Mouse (Mus musculus) embryonic facial prominence, embryonic 13.5 days (tissue): ENCODE measurements around the gene Slc43a2. TPM values are rescaled to one million over a fixed set of nuclear protein-coding genes. Genes with fewer than 3 reads are reported as not detected.
"Not testable (repeated sequence)": the region's sequence is repeated elsewhere in the genome, so short reads cannot be mapped to it uniquely, and the experiment has no call there.

Source experiments
- ATAC-seq: fragments of 200-750 bp; cut with Nextera tagmentation; 2 replicates; pipeline ENCODE4 v1.8.0; 2017; ENCODE audit warnings: low read depth; ENCODE audit not compliant: insufficient number of reproducible peaks, insufficient read depth, low FRiP score, low TSS enrichment
- H3K27ac ChIP-seq: fragments of 300-500 bp; sonication (generic); 2 replicates; pipeline ENCODE4 v1.5.1; 2015; ENCODE audit warnings: moderate library complexity, mild to moderate bottlenecking, inconsistent platforms
- H3K27me3 ChIP-seq: fragments of 300-500 bp; sonication (generic); 2 replicates; pipeline ENCODE4 v1.6.1; 2015; ENCODE audit warnings: mild to moderate bottlenecking, inconsistent platforms
- H3K36me3 ChIP-seq: fragments of 300-500 bp; sonication (generic); 2 replicates; pipeline ENCODE4 v1.6.1; 2015; ENCODE audit warnings: mild to moderate bottlenecking, inconsistent platforms
- H3K4me1 ChIP-seq: fragments of 300-500 bp; sonication (generic); 2 replicates; pipeline ENCODE4 v1.6.1; 2015; ENCODE audit warnings: inconsistent platforms
- H3K4me2 ChIP-seq: fragments of 300-500 bp; sonication (generic); 2 replicates; pipeline ENCODE4 v1.6.1; 2015; ENCODE audit warnings: moderate library complexity, mild to moderate bottlenecking, inconsistent platforms
- H3K4me3 ChIP-seq: fragments of 300-500 bp; sonication (generic); 2 replicates; pipeline ENCODE4 v1.5.1; 2015; ENCODE audit warnings: mild to moderate bottlenecking, inconsistent platforms
- H3K9ac ChIP-seq: fragments of 300-500 bp; sonication (generic); 2 replicates; pipeline ENCODE4 v1.6.1; 2015; ENCODE audit warnings: mild to moderate bottlenecking, inconsistent platforms
- H3K9me3 ChIP-seq: fragments of 300-500 bp; sonication (generic); 2 replicates; pipeline ENCODE4 v1.6.1; 2016; ENCODE audit warnings: inconsistent platforms
- WGBS: fragments of 180-500 bp; shearing (Covaris S2); methylation state at CpG from one replicate; pipeline ENCODE4 v1.1.7; 2015; ENCODE audit warnings: mixed read lengths; 5-methylcytosine and 5-hydroxymethylcytosine counted together
- polyA plus RNA-seq: library from polyadenylated mRNA; unstranded; fragments of >200 nt; fragmentation: Nextera tagmentation; extraction: Ambion mirVana; gene quantifications from 2 replicates; pipeline ENCODE4 v1.2.1, GENCODE M21; 2015

Gene Slc43a2
- polyA plus RNA-seq, 1 experiment from 2014 or later, result 3.6 TPM

DNA sequence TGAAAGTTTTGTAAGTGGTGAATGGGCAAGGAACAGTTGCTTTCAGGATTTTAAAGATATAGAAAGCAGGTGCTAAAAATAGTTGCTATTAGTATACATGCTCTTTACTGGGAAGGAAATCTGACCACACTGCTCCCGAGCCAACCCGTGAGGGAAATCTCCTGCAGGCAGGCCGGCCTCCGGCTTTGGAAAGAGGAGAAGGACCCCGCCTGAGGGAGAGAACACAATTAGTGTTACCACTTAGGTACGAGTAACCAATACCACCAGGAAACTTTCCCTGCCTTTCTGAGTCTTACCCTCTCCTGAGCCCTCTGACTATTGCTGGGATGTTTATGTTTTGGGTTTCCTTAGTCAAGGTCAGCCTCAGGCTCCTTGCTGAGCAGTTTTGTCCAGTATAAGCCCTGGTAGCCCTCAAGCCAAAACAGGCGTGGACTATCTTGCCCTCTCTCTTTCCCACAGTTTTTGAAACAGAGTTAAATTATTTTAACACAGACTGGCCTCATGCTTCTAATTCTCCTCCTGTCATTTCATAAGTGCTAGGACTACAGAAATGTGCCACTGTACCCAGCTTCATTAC is 21.5 kb downstream of the Slc43a2 start:
- Histone ChIP-seq H3K4me1 (peaks cover 35% of the 10 kb centered on the region), H3K4me2 (no peak overlapping the region), H3K9ac (no peak overlapping the region), H3K9me3 (no peaks in the 10 kb centered on the region), H3K27ac (peak overlapping the region; percentile 62; the same call in 1 of the 2 replicates), H3K36me3 (no peaks in the 10 kb centered on the region), H3K4me3 (no peak overlapping the region), H3K27me3 (no peaks in the 10 kb centered on the region)
- 11% methylated on average over 7 of the region's 7 CpGs for WGBS
- ATAC-seq, result no peak

DNA sequence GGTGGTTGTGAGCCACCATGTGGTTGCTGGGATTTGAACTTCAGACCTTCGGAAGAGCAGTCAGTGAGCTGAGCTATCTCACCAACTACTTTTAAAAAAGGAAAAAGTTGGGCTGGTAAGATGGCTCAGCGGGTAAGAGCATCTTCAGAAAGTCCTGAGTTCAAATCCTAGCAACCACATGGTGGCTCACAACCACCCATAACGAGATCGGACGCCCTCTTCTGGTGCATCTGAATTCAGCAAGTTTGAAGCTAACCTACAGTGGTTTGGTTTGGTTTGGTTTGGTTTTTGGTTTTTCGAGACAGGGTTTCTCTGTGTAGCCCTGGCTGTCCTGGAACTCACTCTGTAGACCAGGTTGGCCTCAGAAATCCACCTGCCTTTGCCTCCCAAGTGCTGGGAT is 24.5 kb downstream of the Slc43a2 start:
- not testable (repeated sequence) for H3K27me3 ChIP-seq, H3K27ac ChIP-seq, H3K4me2 ChIP-seq, H3K36me3 ChIP-seq, H3K9ac ChIP-seq, ATAC-seq, H3K4me3 ChIP-seq, H3K9me3 ChIP-seq
- WGBS, result 89% methylated on average over 6 of the region's 6 CpGs
- H3K4me1 ChIP-seq, result peaks cover 25% of the 10 kb centered on the region

GRCm38 (mm10) chr11:75557142-75557541 is 25.6 kb downstream of the Slc43a2 start:
- ATAC-seq, result no peak
- Histone ChIP-seq H3K27ac (no peak overlapping the region), H3K4me3 (no peak overlapping the region), H3K36me3 (no peaks in the 10 kb centered on the region), H3K4me1 (peaks cover 14% of the 10 kb centered on the region), H3K27me3 (no peaks in the 10 kb centered on the region), H3K4me2 (no peak overlapping the region), H3K9me3 (no peaks in the 10 kb centered on the region), H3K9ac (no peak overlapping the region)
- 50% methylated on average over 6 of the region's 6 CpGs for WGBS

- Histone ChIP-seq H3K4me2 (no peak overlapping the region), H3K36me3 (no peaks in the 10 kb centered on the region), H3K27me3 (no peaks in the 10 kb centered on the region), H3K27ac (no peak overlapping the region), H3K4me1 (peaks cover 5% of the 10 kb centered on the region), H3K9me3 (no peaks in the 10 kb centered on the region), H3K4me3 (no peak overlapping the region), H3K9ac (no peak overlapping the region)
- ATAC-seq, result no peak
- WGBS, result 72% methylated on average over 1 of the region's 1 CpGs
Measured at GRCm38 (mm10) chr11:75558101-75558500, 26.6 kb downstream of the Slc43a2 start.

GRCm38 (mm10) chr11:75559870-75560504 is 28.5 kb downstream of the Slc43a2 start:
- Histone ChIP-seq H3K27ac (no peak overlapping the region), H3K9me3 (no peaks in the 10 kb centered on the region), H3K4me3 (no peak overlapping the region), H3K27me3 (no peaks in the 10 kb centered on the region), H3K36me3 (no peaks in the 10 kb centered on the region), H3K4me1 (peaks cover 9% of the 10 kb centered on the region), H3K4me2 (no peak overlapping the region), H3K9ac (no peak overlapping the region)
- WGBS, result 88% methylated on average over 8 of the region's 8 CpGs
- ATAC-seq, result no peak

GRCm38 (mm10) chr11:75560530-75561409 is 29.3 kb downstream of the Slc43a2 start:
- no peak overlapping the region for H3K9ac ChIP-seq
- 74% methylated on average over 14 of the region's 14 CpGs for WGBS
- H3K36me3 ChIP-seq, result no peaks in the 10 kb centered on the region
- no peak overlapping the region for H3K4me3 ChIP-seq
- H3K9me3 ChIP-seq, result no peaks in the 10 kb centered on the region
- no peak overlapping the region for H3K4me2 ChIP-seq
- ATAC-seq, result no peak
- peaks cover 9% of the 10 kb centered on the region for H3K4me1 ChIP-seq
- no peaks in the 10 kb centered on the region for H3K27me3 ChIP-seq
- no peak overlapping the region for H3K27ac ChIP-seq

DNA sequence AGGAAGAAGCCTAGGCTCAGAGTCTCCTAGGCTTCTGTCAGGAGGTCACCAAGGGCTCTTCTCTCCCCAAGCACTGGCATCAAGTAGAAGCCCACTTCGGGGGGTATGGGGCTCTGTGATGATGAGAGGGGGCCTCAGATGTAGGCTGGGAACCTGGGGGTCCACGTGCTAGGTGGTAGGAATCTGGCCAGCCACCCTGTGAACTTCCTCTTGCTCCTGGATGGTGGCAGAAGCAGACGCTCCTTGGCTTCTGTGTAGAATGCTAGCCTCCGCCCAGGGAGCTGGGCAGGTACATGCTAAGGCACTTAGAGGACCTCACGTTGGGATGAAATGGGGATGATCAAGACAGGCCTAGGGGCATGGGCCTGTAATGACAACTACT is 29.9 kb downstream of the Slc43a2 start:
- H3K27me3 ChIP-seq, result no peaks in the 10 kb centered on the region
- ATAC-seq, result no peak
- H3K9me3 ChIP-seq, result no peaks in the 10 kb centered on the region
- no peak overlapping the region for H3K9ac ChIP-seq
- H3K4me2 ChIP-seq, result no peak overlapping the region
- 80% methylated on average over 5 of the region's 5 CpGs for WGBS
- no peak overlapping the region for H3K4me3 ChIP-seq
- no peaks in the 10 kb centered on the region for H3K36me3 ChIP-seq
- peaks cover 9% of the 10 kb centered on the region for H3K4me1 ChIP-seq
- H3K27ac ChIP-seq, result no peak overlapping the region

DNA sequence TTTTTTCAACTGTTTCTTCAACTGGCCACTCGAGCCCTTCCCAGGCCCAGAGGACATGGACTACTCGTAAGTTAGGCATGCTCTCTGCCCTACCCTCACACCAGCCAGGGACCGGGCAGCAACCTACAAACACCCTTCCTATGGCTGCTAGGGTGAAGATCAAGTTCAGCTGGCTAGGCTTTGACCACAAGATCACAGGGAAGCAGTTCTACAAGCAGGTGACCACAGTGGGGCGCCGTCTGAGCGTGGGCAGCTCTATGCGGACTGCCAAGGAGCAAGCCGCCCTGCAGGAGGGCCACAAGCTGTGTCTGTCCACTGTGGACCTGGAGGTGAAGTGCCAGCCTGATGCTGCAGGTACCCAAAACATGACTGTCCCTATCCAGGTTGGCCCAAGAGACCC is 31.3 kb downstream of the Slc43a2 start:
- H3K27me3 ChIP-seq, result no peaks in the 10 kb centered on the region
- H3K4me2 ChIP-seq, result no peak overlapping the region

GRCm38 (mm10) chr11:75563851-75564548 is 32.5 kb downstream of the Slc43a2 start:
- 69% methylated on average over 18 of the region's 18 CpGs for WGBS
- no peak overlapping the region for H3K27ac ChIP-seq

More for the DNA sequence above, 31.3 kb downstream of the Slc43a2 start:
- Histone ChIP-seq H3K4me3 (no peak overlapping the region), H3K27ac (no peak overlapping the region), H3K36me3 (no peaks in the 10 kb centered on the region), H3K9me3 (no peaks in the 10 kb centered on the region), H3K9ac (no peak overlapping the region), H3K4me1 (peaks cover 9% of the 10 kb centered on the region)
- WGBS, result 84% methylated on average over 8 of the region's 8 CpGs
- no peak for ATAC-seq

GRCm38 (mm10) chr11:75565849-75566248 is 34.4 kb downstream of the Slc43a2 start:
- Histone ChIP-seq H3K36me3 (no peaks in the 10 kb centered on the region), H3K4me1 (peaks cover 8% of the 10 kb centered on the region), H3K9me3 (no peaks in the 10 kb centered on the region), H3K27ac (no peak overlapping the region), H3K27me3 (no peaks in the 10 kb centered on the region), H3K4me3 (no peak overlapping the region), H3K4me2 (no peak overlapping the region), H3K9ac (no peak overlapping the region)
- 60% methylated on average over 2 of the region's 2 CpGs for WGBS
- ATAC-seq, result no peak

More at GRCm38 (mm10) chr11:75563851-75564548, 32.5 kb downstream of the Slc43a2 start:
- Histone ChIP-seq H3K27me3 (no peaks in the 10 kb centered on the region), H3K36me3 (no peaks in the 10 kb centered on the region), H3K4me2 (no peak overlapping the region), H3K4me3 (no peak overlapping the region), H3K9ac (no peak overlapping the region), H3K9me3 (no peaks in the 10 kb centered on the region), H3K4me1 (peaks cover 9% of the 10 kb centered on the region)
- ATAC-seq, result no peak
